Mouse (Mus musculus) cortical plate, adult 2 months (tissue): ENCODE measurements around the gene Ntn3.

Experiments
- CTCF ChIP-seq: fragments of 200-500 bp; IDR thresholded peaks from 2 replicates; pipeline ENCODE4 v1.5.1; 2011; ENCODE audit warnings: mild to moderate bottlenecking, control low read depth, low read length; ENCODE audit not compliant: insufficient read depth; ENCODE audit errors: extremely low read depth
- POLR2A ChIP-seq: fragments of 200-500 bp; IDR thresholded peaks from 2 replicates; pipeline ENCODE4 v1.6.1; 2011; ENCODE audit warnings: mild to moderate bottlenecking, low read length, control low read depth; ENCODE audit not compliant: insufficient read depth; ENCODE audit errors: extremely low read depth

GRCm38 (mm10) chr17:24193769-24194168, 15.6 kb downstream of the Ntn3 start:
- no peak for TF ChIP-seq CTCF
- no peak for TF ChIP-seq POLR2A
